ENCODE assay signal across 8 mouse cellular contexts in genomic region chr6:142964076-142964530, GRCm38 (mm10). TPM values are rescaled to one million over a fixed set of nuclear protein-coding genes. Genes with fewer than 3 reads are reported as not detected.
DNase-seq lines count a peak whose midpoint lies in the region; ATAC-seq and TF ChIP-seq lines count a peak whose summit lies in the region.

Gene St8sia1, minus strand, starts transcription at chr6:142964452.

- in situ Hi-C loops in Patski (cut with MboI; ENCODE audit: low pct_unique_long_range_greater_than_20kb) = loop anchor here (5.0 kb wide), 1 partner anchor 92 kb away; no protein-coding TSS in a partner anchor

- peak; percentile 37 for ATAC-seq in Patski
- peak; percentile 63; the same call in 1 of the 2 replicates for ATAC-seq in stomach, embryonic 16.5 days (ENCODE audit: insufficient read depth, low FRiP score)

- CTCF ChIA-PET in Patski (lab: Charles Lee) = interaction anchor here (0.9 to 1.5 kb wide), 2 partner anchors 24 to 139 kb away, joined by 3 to 5 read pairs; no protein-coding TSS in a partner anchor

- peak; percentile 40 to 56 for DNase-seq in CD8-positive naive resting alpha-beta T cell, adult 2 months (ENCODE audit: low read depth in 2 of 2, low spot score in 2 of 2)
- no peak for DNase-seq in Patski (ENCODE audit: low read depth, low spot score)
- peak; percentile 72 for DNase-seq in embryonic facial prominence, embryonic 10.5 days (ENCODE audit: low spot score)
- DNase-seq in hindbrain, embryonic 10.5 days (ENCODE audit: low spot score) = peak; percentile 78
- peak; percentile 37 to 60 for DNase-seq in layer of hippocampus, postnatal 25 days (ENCODE audit: extremely low spot score in 1 of 2, low spot score in 1 of 2)
- DNase-seq in mesoderm, embryonic 11.5 days (ENCODE audit: low read depth, low spot score) = peak; percentile 64
- DNase-seq in urinary bladder, adult 2 months (ENCODE audit: low spot score) = no peak

- H3K27me3 ChIP-seq in Patski = peaks cover 35% of the 10 kb centered on the region
- H3K27me3 ChIP-seq in embryonic facial prominence, embryonic 10.5 days (replicated peaks; ENCODE audit: low read depth, poor library complexity, severe bottlenecking) = peaks cover 24% of the 10 kb centered on the region
- peaks cover 16% of the 10 kb centered on the region for H3K27me3 ChIP-seq in hindbrain, embryonic 10.5 days (ENCODE audit: insufficient read depth, poor library complexity, severe bottlenecking)
- H3K27me3 ChIP-seq in stomach, embryonic 16.5 days (ENCODE audit: control insufficient read depth, insufficient read depth, low read length) = peaks cover 21% of the 10 kb centered on the region

- no peaks in the 10 kb centered on the region for H3K36me3 ChIP-seq in embryonic facial prominence, embryonic 10.5 days (replicated peaks)
- H3K36me3 ChIP-seq in hindbrain, embryonic 10.5 days = peaks cover 11% of the 10 kb centered on the region; the same call in 1 of the 2 replicates
- H3K36me3 ChIP-seq in stomach, embryonic 16.5 days (ENCODE audit: control insufficient read depth, insufficient read depth, low read length) = no peaks in the 10 kb centered on the region

- H3K9me3 ChIP-seq in embryonic facial prominence, embryonic 10.5 days = no peaks in the 10 kb centered on the region
- H3K9me3 ChIP-seq in hindbrain, embryonic 10.5 days = no peaks in the 10 kb centered on the region
- H3K9me3 ChIP-seq in stomach, embryonic 16.5 days (replicated peaks; ENCODE audit: control insufficient read depth, low read length) = no peaks in the 10 kb centered on the region

- peak within 1 kb of the TSS; percentile 95 for H3K4me2 ChIP-seq in stomach, embryonic 16.5 days (ENCODE audit: low read depth, low read length)

- peaks cover 24% of the 10 kb centered on the region for H3K4me1 ChIP-seq in embryonic facial prominence, embryonic 10.5 days
- H3K4me1 ChIP-seq in hindbrain, embryonic 10.5 days (replicated peaks) = peaks cover 35% of the 10 kb centered on the region
- no peaks in the 10 kb centered on the region for H3K4me1 ChIP-seq in stomach, embryonic 16.5 days (ENCODE audit: control insufficient read depth, insufficient read depth, low read length)

- no peak for TF ChIP-seq CTCF in Patski (IDR thresholded peaks at IDR 0.05)

- WGBS in embryonic facial prominence, embryonic 10.5 days = under 1% methylated on average over 45 of the region's 45 CpGs
- WGBS in hindbrain, embryonic 10.5 days = under 1% methylated on average over 45 of the region's 45 CpGs
- under 1% methylated on average over 45 of the region's 45 CpGs for WGBS in stomach, embryonic 16.5 days

- H3K9ac ChIP-seq in stomach, embryonic 16.5 days (ENCODE audit: low read length) = peak within 1 kb of the TSS; percentile 68

- POLR2A ChIA-PET in Patski (lab: Charles Lee) = interaction anchor here (0.7 kb wide), 1 partner anchor 12 kb away, joined by 3 read pairs; no protein-coding TSS in a partner anchor

- H3K4me3 ChIP-seq in embryonic facial prominence, embryonic 10.5 days = peak within 1 kb of the TSS; percentile 79
- peak within 1 kb of the TSS; percentile 79 for H3K4me3 ChIP-seq in hindbrain, embryonic 10.5 days
- H3K4me3 ChIP-seq in stomach, embryonic 16.5 days (replicated peaks; ENCODE audit: low read length) = peak within 1 kb of the TSS; percentile 55

- H3K27ac ChIP-seq in embryonic facial prominence, embryonic 10.5 days (replicated peaks) = peak within 1 kb of the TSS; percentile 89
- peak within 1 kb of the TSS; percentile 97 for H3K27ac ChIP-seq in hindbrain, embryonic 10.5 days
- no peak within 1 kb of the TSS; the same call in 1 of the 2 replicates for H3K27ac ChIP-seq in stomach, embryonic 16.5 days (ENCODE audit: low read length)

RNA-seq across cellular contexts. Expression of gene St8sia1, which starts in this region (rescaled TPM):
- 0.65 TPM for polyA plus RNA-seq in Patski (2021)
- polyA plus RNA-seq in embryonic facial prominence, embryonic 10.5 days (2016; fragmentation: Nextera tagmentation; extraction: Ambion mirVana) = 1.6 and 2.4 TPM in 2 replicates
- 3.6 and 5.4 TPM in 2 replicates for polyA plus RNA-seq in hindbrain, embryonic 10.5 days (2016; fragmentation: Nextera tagmentation; extraction: Ambion mirVana)
- 10 to 100 TPM; 30.6 to 33.2 TPM for total RNA-seq in layer of hippocampus, postnatal 25 days (2021)
- 1.1 TPM in 2 replicates for polyA plus RNA-seq in stomach, embryonic 16.5 days (2015; fragmentation: Nextera tagmentation; extraction: Ambion mirVana)
- 0.07 and 0.12 TPM in 2 replicates for polyA plus RNA-seq in urinary bladder, adult 2 months (2012; rRNA removed)

Comparison
In these comparisons a context has a peak if more than half of its experiments do, and no peak if none do; other contexts are left out.
1. Peak in ATAC-seq in Patski; RNA of the gene not detected or under 1 TPM.
2. DNase-seq: peak in CD8-positive naive resting alpha-beta T cell, adult 2 months (2 of 2), embryonic facial prominence, embryonic 10.5 days (single experiment), hindbrain, embryonic 10.5 days (single experiment), layer of hippocampus, postnatal 25 days (2 of 2) and mesoderm, embryonic 11.5 days (single experiment); none in Patski (single experiment) and urinary bladder, adult 2 months (single experiment).
3. Peak in every context shown above with its lines, with median percentiles within 50 percentile points of each other: H3K4me3 ChIP-seq.